Mouse (Mus musculus) olfactory bulb, adult 2 months (tissue): ENCODE data around the gene Maml1.

Source experiments
- CTCF ChIP-seq: fragments of 200-500 bp; IDR thresholded peaks from 2 replicates; pipeline ENCODE4 v1.5.1; 2012; ENCODE audit warnings: low read depth, mild to moderate bottlenecking, low read length, moderate library complexity; ENCODE audit not compliant: insufficient read depth
- POLR2A ChIP-seq: fragments of 200-500 bp; IDR thresholded peaks from 2 replicates; pipeline ENCODE4 v1.6.1; 2012; ENCODE audit warnings: mild to moderate bottlenecking, low read depth, low read length, moderate library complexity; ENCODE audit not compliant: insufficient read depth

DNA sequence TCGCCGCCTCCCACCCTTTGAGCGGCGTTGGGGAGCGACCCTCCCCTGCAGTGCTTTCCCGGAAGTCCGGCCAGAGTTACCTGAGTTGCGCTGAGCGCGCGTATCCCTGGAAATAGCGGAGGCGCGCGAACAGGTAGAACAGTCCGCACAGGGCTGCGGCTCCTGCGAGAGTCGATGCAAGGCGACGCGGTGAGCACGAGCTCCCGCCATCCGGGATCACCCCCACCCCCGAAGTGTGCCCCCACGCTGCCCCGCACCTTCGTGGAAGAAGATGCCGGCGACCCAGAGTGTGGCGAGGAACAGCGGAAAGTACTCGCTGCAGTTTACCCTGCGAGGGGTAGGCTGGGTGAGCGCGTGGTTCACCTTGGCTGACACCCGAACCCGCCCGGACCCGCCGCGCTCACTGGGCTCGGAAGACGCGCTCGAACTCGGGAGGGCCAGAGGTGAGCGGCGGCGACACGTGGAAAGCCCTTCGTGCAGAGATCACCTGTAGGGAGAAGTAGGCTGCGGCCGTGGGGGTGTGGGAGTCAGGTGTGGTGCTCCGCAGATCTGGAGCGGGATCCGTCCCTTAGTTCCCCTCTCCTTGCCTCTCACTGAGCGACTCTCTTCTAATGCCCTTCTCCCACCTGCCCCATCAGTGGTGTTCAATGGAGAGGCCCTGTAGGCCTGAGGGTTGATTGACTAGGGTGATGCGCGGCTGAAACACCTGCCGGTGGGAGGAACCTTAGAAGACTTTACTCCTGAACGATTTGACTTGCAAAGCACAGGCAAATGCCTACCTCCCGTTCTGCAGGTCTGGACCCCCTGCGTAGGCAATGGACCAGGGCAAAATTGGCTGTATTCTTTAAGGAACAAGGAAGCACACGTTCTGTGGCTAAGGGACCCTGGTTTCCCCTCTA, 54.9 kb downstream of the Maml1 start:
- TF ChIP-seq POLR2A: no peak
- TF ChIP-seq CTCF: no peak
